Mouse (Mus musculus): ENCODE measurements at regions not wholly inside any gene's neighbourhood (a gene's known extent, or its start where the extent isn't known, plus 50 kb on each side); places are given as distances from the start of the nearest gene placed in this dataset.

- TF ChIP-seq CTCF (IDR thresholded peaks at IDR 0.05; ENCODE audit: borderline replicate concordance, extremely low read depth, insufficient read depth, insufficient read length), result no peak
- TF ChIP-seq POLR2A (IDR thresholded peaks at IDR 0.05; ENCODE audit: borderline replicate concordance, extremely low read depth, insufficient read depth, insufficient read length, poor library complexity, severe bottlenecking), result no peak
Observed at GRCm38 (mm10) chr12:68910590-68910989, 248.4 kb downstream of the Rps29 start.

Measured in brain, embryonic 14.5 days (tissue).